Mouse (Mus musculus) brain, embryonic 14.5 days (tissue): ENCODE measurements around the gene Gspt1.

Experiments used
- CTCF ChIP-seq: fragments of 200-500 bp; IDR thresholded peaks from 2 replicates; pipeline ENCODE4 v1.5.1; 2012; ENCODE audit warnings: inconsistent platforms, mild to moderate bottlenecking, moderate library complexity, borderline replicate concordance; ENCODE audit not compliant: insufficient read depth, insufficient read length; ENCODE audit errors: extremely low read depth
- POLR2A ChIP-seq: fragments of 200-500 bp; IDR thresholded peaks from 2 replicates; pipeline ENCODE4 v1.6.1; 2012; ENCODE audit warnings: mild to moderate bottlenecking, inconsistent platforms, borderline replicate concordance; ENCODE audit not compliant: poor library complexity, insufficient read depth, insufficient read length, severe bottlenecking; ENCODE audit errors: extremely low read depth

DNA sequence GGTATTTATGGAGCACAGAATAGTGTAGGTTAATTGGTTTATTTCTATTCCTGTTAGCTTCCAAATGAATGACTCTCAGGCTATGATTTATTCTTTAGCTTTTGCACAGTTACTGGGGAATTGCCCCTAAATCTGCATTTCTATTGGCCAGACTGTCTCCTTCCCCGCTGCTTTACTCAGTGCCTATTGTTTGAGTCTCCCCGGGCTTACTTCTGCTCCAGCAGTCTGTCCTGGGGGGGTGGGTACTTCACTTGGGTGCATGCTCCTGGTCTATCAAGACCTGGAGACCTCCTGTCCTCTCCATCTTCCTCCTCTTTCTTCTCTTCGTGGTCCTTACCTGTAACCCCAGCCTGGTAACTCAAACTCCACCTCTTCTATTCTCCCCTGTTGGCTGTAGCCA, 22.8 kb upstream of the Gspt1 start:
- no peak for TF ChIP-seq POLR2A
- TF ChIP-seq CTCF: no peak
